Mouse (Mus musculus) embryonic fibroblast, embryonic 13.5 days (primary cell): ENCODE data around the gene Adgrl3.

Experiments
- CTCF ChIP-seq: IDR thresholded peaks from 2 replicates; pipeline ENCODE4 v1.5.1; 2011; ENCODE audit warnings: mild to moderate bottlenecking, control low read depth, low read length, moderate library complexity, borderline replicate concordance; ENCODE audit not compliant: insufficient read depth
- POLR2A ChIP-seq: IDR thresholded peaks from 2 replicates; pipeline ENCODE4 v1.6.1; 2011; ENCODE audit warnings: low read depth, mild to moderate bottlenecking, control low read depth, low read length, moderate library complexity

GRCm38 (mm10) chr5:81525326-81525725 is 505.4 kb downstream of the Adgrl3 start:
- TF ChIP-seq POLR2A (no peak), CTCF (no peak)
